Mouse (Mus musculus) intestine, embryonic 14.5 days (tissue): ENCODE measurements at regions not wholly inside any gene's neighbourhood (a gene's known extent, or its start where the extent isn't known, plus 50 kb on each side); places are given as distances from the start of the nearest gene placed in this dataset.
"Not testable (repeated sequence)": the region's sequence is repeated elsewhere in the genome, so short reads cannot be mapped to it uniquely, and the experiment has no call there.

Source experiments
- ATAC-seq: fragments of 200-750 bp; cut with Nextera tagmentation; replicated peaks from 2 replicates; pipeline ENCODE4 v1.8.0; 2017; ENCODE audit warnings: low read depth, moderate number of reproducible peaks, moderate TSS enrichment, moderate library complexity; ENCODE audit not compliant: low FRiP score, low TSS enrichment
- DNase-seq: peaks from one replicate; pipeline ENCODE4 v3.0.0-alpha.2; 2018; ENCODE audit warnings: low spot score
- H3K27ac ChIP-seq: fragments of 300-500 bp; sonication (generic); 2 replicates; pipeline ENCODE4 v1.5.1; 2014; ENCODE audit warnings: low read depth, mild to moderate bottlenecking, control low read depth
- H3K27me3 ChIP-seq: fragments of 300-500 bp; sonication (generic); replicated peaks from 2 replicates; pipeline ENCODE4 v1.6.1; 2014; ENCODE audit warnings: low read length, control low read depth; ENCODE audit not compliant: control insufficient read depth, insufficient read depth
- H3K36me3 ChIP-seq: fragments of 300-500 bp; sonication (generic); 2 replicates; pipeline ENCODE4 v1.6.1; 2014; ENCODE audit warnings: low read length, control low read depth; ENCODE audit not compliant: control insufficient read depth, insufficient read depth
- H3K4me1 ChIP-seq: fragments of 300-500 bp; sonication (generic); replicated peaks from 2 replicates; pipeline ENCODE4 v1.6.1; 2014; ENCODE audit warnings: low read length, control low read depth, mixed read lengths; ENCODE audit not compliant: control insufficient read depth, insufficient read depth
- H3K4me2 ChIP-seq: fragments of 300-500 bp; sonication (generic); 2 replicates; pipeline ENCODE4 v1.6.1; 2014; ENCODE audit warnings: low read length
- H3K4me3 ChIP-seq: fragments of 300-500 bp; sonication (generic); 2 replicates; pipeline ENCODE4 v1.5.1; 2014; ENCODE audit warnings: low read depth, low read length, control low read depth, mixed read lengths
- H3K9ac ChIP-seq: fragments of 300-500 bp; sonication (generic); 2 replicates; pipeline ENCODE4 v1.6.1; 2014; ENCODE audit warnings: mild to moderate bottlenecking, low read length
- H3K9me3 ChIP-seq: fragments of 300-500 bp; sonication (generic); 2 replicates; pipeline ENCODE4 v1.6.1; 2016; ENCODE audit warnings: low read length, control low read depth; ENCODE audit not compliant: control insufficient read depth
- WGBS: fragments of 180-500 bp; shearing (Covaris S2); extraction: QIAGEN DNeasy Blood & Tissue Kit; methylation state at CpG from one replicate; pipeline ENCODE4 v1.1.7; 2014; 5-methylcytosine and 5-hydroxymethylcytosine counted together

DNA sequence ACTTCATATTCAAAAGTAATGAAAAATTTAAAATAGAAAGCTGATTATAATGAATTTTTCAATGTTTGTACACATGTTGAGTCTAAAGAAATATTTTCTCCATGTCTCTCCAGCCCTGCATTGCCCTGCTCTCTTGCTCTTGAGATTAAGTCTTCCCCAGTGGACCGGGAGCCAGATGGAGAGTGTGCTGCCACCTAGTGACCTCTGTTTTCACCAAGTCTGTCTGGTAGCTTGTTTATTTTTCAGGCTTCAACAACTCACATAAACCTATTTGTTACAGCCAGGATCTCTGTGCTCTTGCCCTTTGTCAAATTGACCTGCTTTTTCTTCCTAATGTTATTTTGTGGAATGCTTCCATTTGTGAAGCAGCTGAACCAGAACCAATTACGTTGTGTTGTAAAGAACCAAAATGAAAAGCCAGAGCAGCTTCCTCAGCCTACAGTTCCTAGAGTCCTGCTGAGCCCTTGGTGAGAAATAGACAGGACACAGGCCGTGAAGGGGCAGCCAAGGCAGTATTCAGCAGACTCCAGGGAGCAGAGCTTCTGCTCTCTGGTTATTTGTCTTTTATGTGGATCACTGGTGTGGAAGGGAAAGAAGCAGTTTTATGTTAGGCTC lies 655.5 kb downstream of the Kcna4 start:
- H3K36me3 ChIP-seq = no peaks in the 10 kb centered on the region
- H3K9me3 ChIP-seq = no peaks in the 10 kb centered on the region
- ATAC-seq (no peak), DNase-seq (no peak)
- no peak overlapping the region for H3K9ac ChIP-seq
- no peak overlapping the region for H3K4me3 ChIP-seq
- H3K4me2 ChIP-seq = no peak overlapping the region
- WGBS = 19% methylated on average over 3 of the region's 3 CpGs
- H3K27me3 ChIP-seq = no peaks in the 10 kb centered on the region
- H3K4me1 ChIP-seq = no peaks in the 10 kb centered on the region
- no peak overlapping the region for H3K27ac ChIP-seq

DNA sequence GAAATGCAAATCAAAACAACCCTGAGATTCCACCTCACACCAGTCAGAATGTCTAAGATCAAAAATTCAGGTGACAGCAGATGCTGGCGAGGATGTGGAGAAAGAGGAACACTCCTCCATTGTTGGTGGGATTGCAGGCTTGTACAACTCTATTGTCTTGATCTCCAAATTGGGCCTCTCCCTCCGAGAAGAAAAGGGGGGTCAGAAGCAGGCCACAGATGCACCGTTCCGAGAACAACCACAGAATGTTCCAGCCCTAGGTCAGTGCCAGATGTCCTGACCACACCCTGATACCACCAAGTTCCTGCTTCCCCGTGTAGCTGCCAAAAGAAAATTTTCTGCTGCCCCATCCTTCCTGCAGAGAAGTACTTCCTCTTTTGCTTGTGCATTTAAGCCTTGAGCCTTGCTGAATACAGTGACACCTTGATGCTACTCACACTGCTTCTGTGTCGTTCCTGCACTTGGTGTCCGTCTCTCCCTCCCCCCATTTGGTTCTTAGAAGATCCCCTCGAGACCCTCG lies 665.2 kb downstream of the Kcna4 start:
- DNase-seq, ATAC-seq, H3K4me2 ChIP-seq, H3K27me3 ChIP-seq, H3K9me3 ChIP-seq, H3K27ac ChIP-seq, H3K36me3 ChIP-seq, H3K4me1 ChIP-seq, H3K4me3 ChIP-seq, H3K9ac ChIP-seq: not testable (repeated sequence)
- 86% methylated on average over 9 of the region's 9 CpGs for WGBS

DNA sequence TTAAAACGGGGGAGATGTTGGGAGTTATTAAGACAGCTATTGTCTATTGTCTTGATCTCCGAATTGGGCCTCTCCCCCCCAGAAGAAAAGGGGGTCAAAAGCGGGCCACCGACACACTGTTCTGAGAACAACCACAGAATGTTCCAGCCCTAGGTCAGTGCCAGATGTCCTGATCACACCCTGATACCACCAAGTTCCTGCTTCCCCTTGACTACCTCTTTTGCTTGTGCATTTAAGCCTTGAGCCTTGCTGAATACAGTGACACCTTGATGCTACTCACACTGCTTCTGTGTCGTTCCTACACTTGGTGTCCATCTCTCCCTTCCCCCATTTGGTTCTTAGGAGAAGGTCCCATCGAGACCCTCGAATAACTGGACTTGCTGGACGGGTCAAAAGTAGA lies 673.5 kb downstream of the Kcna4 start:
- not testable (repeated sequence) for ATAC-seq, DNase-seq, H3K4me3 ChIP-seq, H3K36me3 ChIP-seq, H3K27ac ChIP-seq, H3K9me3 ChIP-seq, H3K4me1 ChIP-seq, H3K9ac ChIP-seq, H3K4me2 ChIP-seq, H3K27me3 ChIP-seq
- WGBS = 86% methylated on average over 8 of the region's 8 CpGs

DNA sequence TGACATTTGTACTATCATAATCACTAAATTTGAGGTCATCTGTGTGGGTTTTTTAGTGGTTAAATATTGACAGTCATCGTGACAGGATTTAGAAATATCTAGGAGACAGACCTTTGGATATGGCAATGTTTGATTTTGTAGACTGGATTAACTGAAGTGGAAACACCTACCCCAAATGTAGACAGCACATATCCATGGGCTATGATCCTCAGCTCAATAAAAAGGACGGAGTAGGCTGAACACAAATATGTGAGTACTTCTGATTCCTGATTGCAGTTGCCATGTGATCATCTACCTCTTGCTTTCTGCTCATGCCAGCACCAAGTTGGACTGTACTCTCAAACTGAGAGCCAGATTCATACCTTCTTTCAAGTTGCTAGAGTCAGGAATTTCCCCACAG lies 674.4 kb downstream of the Kcna4 start:
- Histone ChIP-seq H3K9me3 (no peaks in the 10 kb centered on the region), H3K4me2 (no peak overlapping the region), H3K27ac (no peak overlapping the region), H3K27me3 (no peaks in the 10 kb centered on the region), H3K4me1 (no peaks in the 10 kb centered on the region), H3K9ac (no peak overlapping the region), H3K4me3 (no peak overlapping the region), H3K36me3 (no peaks in the 10 kb centered on the region)
- WGBS = 86% methylated on average over 2 of the region's 2 CpGs
- no peak for ATAC-seq
- DNase-seq = no peak

DNA sequence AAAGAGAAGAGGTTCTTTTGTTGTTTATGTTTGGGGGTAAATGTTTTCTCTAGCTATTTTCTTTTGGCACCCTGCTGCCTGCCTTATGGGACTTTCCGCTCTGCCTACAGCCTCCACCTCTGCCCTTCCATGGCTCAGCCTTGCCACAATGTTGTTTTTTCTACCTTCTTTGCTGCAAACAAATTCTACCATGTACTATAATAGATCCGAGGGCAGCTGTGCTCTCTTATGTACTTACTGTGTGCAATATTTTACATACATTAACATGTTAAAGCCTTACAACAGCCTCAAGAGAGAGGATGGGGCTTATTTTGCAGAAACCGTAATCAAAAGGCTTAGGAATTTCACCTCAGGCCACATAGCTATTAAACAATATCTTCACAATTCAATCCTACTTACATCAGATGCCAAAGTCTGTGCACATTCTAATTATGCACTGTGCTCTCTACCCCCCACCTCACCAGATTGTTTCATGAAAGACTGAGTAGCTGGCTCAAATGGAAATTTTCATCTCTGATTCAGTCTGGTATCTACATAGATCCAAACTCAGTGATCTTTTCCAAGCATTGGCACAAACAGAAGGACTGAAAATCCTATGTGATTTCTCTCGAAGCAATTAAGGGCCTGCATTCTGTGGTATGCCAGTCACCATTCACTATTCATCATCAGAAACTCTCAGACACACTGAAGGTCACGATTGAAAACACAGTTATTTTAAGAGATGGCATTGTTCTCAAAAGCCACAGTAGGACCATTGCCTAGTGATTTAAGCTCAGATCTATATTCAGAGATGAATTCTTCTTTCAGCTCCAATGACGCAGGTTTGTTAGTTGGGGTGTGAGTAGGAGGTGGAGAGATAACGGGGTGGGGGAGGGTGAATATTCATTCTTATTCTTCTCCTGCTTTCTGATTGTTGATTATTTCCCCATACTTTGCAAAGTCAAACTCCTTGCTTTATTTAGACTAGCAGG lies 675.2 kb downstream of the Kcna4 start:
- Histone ChIP-seq H3K27me3 (no peaks in the 10 kb centered on the region), H3K27ac (no peak overlapping the region)
- 79% methylated on average over 7 of the region's 7 CpGs for WGBS

DNA sequence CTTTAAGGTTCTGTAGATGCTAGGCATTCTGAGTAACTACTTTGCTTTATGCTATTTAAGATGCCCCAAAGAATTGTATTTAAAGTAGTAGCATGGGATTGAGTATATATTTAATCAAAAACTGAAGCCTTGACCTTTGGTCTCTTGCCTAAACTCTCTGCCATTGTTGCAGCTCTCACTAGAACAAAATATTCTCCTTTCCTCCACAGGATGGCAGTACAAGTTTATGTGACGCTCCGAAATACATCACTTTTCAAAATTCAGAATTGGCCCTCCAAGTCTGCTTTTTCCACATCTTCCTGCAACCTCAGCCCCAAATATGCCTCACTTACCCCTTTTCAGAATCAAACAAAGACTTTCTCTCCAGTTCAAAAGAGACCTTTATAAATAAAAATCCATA lies 678.1 kb downstream of the Kcna4 start:
- Histone ChIP-seq H3K9ac (no peak overlapping the region), H3K9me3 (no peaks in the 10 kb centered on the region), H3K4me2 (no peak overlapping the region), H3K4me3 (no peak overlapping the region), H3K36me3 (no peaks in the 10 kb centered on the region), H3K27me3 (no peaks in the 10 kb centered on the region), H3K4me1 (no peaks in the 10 kb centered on the region), H3K27ac (no peak overlapping the region)
- WGBS = 63% methylated on average over 2 of the region's 2 CpGs
- ATAC-seq (no peak), DNase-seq (no peak)

More for the DNA sequence above, 675.2 kb downstream of the Kcna4 start:
- no peaks in the 10 kb centered on the region for H3K36me3 ChIP-seq
- no peak overlapping the region for H3K4me3 ChIP-seq
- no peak overlapping the region for H3K4me2 ChIP-seq
- ATAC-seq (no peak), DNase-seq (no peak)
- H3K4me1 ChIP-seq = no peaks in the 10 kb centered on the region
- H3K9me3 ChIP-seq = no peaks in the 10 kb centered on the region
- H3K9ac ChIP-seq = no peak overlapping the region

DNA sequence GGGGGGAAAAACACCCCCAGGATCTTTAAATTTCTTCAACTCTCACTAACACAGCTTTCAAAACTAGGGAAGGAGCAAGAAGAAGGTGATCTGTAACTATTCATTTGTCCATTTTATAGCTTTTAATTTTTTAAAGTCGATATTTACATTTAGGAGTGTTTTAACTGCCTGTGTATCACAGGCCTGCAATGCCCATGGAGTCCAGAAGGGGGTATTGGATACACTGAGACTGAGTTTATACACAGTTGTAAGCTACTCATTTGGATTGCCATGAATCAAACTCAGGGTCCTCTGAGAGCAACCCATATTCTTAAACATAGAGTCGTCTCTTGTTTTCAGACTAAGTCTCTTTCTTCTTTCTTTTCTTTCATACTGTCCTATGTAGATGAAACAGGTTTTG lies 679.1 kb downstream of the Kcna4 start:
- 83% methylated on average over 2 of the region's 2 CpGs for WGBS
- ATAC-seq = no peak
- no peaks in the 10 kb centered on the region for H3K4me1 ChIP-seq

DNA sequence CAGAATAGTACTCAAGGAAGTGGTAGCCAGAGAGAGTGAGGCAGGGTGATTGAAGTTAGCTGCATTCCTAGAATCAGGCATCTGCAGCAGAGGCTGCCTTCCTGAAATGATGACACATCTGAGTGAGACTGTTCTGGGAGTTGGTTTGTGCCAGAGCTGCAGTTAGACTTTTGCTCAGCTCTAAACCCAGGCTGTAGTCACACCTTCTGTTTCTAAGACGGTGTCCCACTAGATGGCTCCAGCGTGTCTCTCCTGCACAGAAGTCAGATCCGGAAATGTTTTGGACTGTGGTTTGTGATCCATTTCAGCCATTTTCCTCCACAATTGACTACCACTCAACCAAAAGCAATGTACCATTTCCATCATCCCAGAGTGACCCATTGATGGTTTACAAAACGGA lies 683.1 kb downstream of the Kcna4 start:
- ATAC-seq (no peak), DNase-seq (no peak)
- H3K27ac ChIP-seq = no peak overlapping the region
- no peak overlapping the region for H3K9ac ChIP-seq
- no peaks in the 10 kb centered on the region for H3K9me3 ChIP-seq
- WGBS = 68% methylated on average over 4 of the region's 4 CpGs
- H3K4me2 ChIP-seq = no peak overlapping the region
- no peaks in the 10 kb centered on the region for H3K27me3 ChIP-seq
- no peak overlapping the region for H3K4me3 ChIP-seq
- no peaks in the 10 kb centered on the region for H3K4me1 ChIP-seq
- H3K36me3 ChIP-seq = no peaks in the 10 kb centered on the region

More for the DNA sequence above, 679.1 kb downstream of the Kcna4 start:
- no peak for DNase-seq
- no peaks in the 10 kb centered on the region for H3K9me3 ChIP-seq
- no peak overlapping the region for H3K9ac ChIP-seq
- H3K36me3 ChIP-seq = no peaks in the 10 kb centered on the region
- H3K27ac ChIP-seq = no peak overlapping the region
- H3K27me3 ChIP-seq = no peaks in the 10 kb centered on the region
- H3K4me2 ChIP-seq = no peak overlapping the region
- H3K4me3 ChIP-seq = no peak overlapping the region
